Mouse (Mus musculus) E14TG2a.4 (cell line): ENCODE data around the gene Ankfn1.

ENCODE experiments used
- H3K27me3 ChIP-seq: 2 replicates; pipeline ENCODE4 v1.6.1; 2014; ENCODE audit warnings: low read length, control low read depth; ENCODE audit not compliant: insufficient read depth
- H3K36me3 ChIP-seq: 2 replicates; pipeline ENCODE4 v1.6.1; 2014; ENCODE audit warnings: low read length, control low read depth; ENCODE audit not compliant: insufficient read depth
- H3K4me1 ChIP-seq: replicated peaks from 2 replicates; pipeline ENCODE4 v1.6.1; 2014; ENCODE audit warnings: low read depth, low read length, control low read depth
- H3K4me3 ChIP-seq: replicated peaks from 2 replicates; pipeline ENCODE4 v1.5.1; 2014; ENCODE audit warnings: mild to moderate bottlenecking, low read length
- H3K9me3 ChIP-seq: 2 replicates; pipeline ENCODE4 v1.6.1; 2014; ENCODE audit warnings: low read length, control low read depth
- CTCF ChIP-seq: conservative IDR thresholded peaks from 2 replicates; pipeline ENCODE4 v1.5.1; 2014; ENCODE audit warnings: low read length
- NANOG ChIP-seq: IDR thresholded peaks from 2 replicates; pipeline ENCODE4 v1.6.1; 2014; ENCODE audit warnings: borderline replicate concordance, low read length, mixed read lengths
- POU5F1 ChIP-seq: IDR thresholded peaks from 2 replicates; pipeline ENCODE4 v1.6.1; 2014; ENCODE audit warnings: low read length, borderline replicate concordance

Gene Ankfn1

DNA sequence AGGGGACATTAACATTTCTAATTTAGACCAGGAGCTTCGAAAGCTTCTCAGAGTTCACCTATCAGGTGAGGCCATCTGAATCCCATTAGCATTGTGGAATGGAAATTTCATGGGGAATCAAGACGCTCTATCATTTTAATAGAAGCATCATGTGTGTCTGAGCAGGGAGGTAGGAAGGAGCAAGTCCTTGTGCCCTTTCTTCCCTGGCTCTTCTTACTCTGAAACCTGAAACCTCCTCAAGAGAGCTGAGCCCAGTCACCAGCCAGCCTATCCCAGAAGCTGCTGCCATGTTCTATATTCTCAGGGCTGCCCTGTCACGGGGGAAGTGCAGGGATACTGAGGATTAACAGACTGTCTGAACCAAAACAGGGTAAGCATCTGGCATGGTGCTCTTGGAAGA is 165.9 kb downstream of the Ankfn1 start:
- Histone ChIP-seq H3K27me3 (no peaks in the 10 kb centered on the region), H3K9me3 (no peaks in the 10 kb centered on the region), H3K36me3 (no peaks in the 10 kb centered on the region), H3K4me3 (no peak overlapping the region), H3K4me1 (peaks cover 10% of the 10 kb centered on the region)
- TF ChIP-seq CTCF (no peak), POU5F1 (no peak), NANOG (no peak)

DNA sequence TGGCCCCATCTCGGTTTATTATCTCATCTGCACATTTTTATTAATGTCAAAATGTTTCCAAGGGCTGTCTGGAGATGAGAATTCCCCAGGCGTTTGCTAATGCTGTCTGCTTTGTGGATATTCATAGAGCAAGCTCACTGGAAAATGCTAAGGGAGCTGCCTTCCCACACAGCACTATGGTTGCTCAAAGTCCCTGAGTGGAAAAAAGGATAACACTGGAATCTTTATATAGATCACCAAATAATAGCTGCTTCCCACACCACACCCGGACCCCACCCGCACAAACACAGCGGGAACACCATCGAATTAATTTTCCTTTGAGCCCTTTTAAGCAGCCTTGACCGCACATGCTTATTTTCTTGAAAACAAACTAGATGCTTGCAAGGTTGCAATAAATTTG is 169.4 kb downstream of the Ankfn1 start:
- H3K9me3 ChIP-seq, result no peaks in the 10 kb centered on the region
- no peaks in the 10 kb centered on the region for H3K27me3 ChIP-seq
- H3K4me1 ChIP-seq, result peaks cover 10% of the 10 kb centered on the region
- TF ChIP-seq NANOG (no peak), POU5F1 (no peak), CTCF (no peak)
- no peaks in the 10 kb centered on the region for H3K36me3 ChIP-seq
- no peak overlapping the region for H3K4me3 ChIP-seq

DNA sequence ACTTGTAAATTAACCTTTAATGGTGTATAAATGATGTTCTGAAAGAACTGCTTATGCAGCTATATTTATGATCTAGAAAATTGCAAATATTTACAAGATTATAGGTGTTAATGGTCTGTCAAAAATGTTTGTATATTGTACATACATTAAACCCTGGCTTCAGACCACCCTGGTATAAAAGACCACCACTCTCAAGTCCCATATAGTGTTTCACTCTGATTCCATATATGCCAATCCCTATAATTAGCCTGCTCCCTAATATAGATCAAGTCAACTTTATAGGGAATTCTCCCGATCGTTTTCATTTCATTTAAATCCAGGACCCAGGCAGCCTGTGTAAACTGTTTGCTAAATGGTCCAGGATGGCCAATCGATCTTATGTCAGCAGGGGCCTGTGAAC is 170.2 kb downstream of the Ankfn1 start:
- no peaks in the 10 kb centered on the region for H3K36me3 ChIP-seq
- no peaks in the 10 kb centered on the region for H3K9me3 ChIP-seq
- TF ChIP-seq POU5F1, result no peak
- no peak for TF ChIP-seq NANOG
- TF ChIP-seq CTCF, result no peak
- H3K4me1 ChIP-seq, result peaks cover 9% of the 10 kb centered on the region
- H3K4me3 ChIP-seq, result no peak overlapping the region
- no peaks in the 10 kb centered on the region for H3K27me3 ChIP-seq

DNA sequence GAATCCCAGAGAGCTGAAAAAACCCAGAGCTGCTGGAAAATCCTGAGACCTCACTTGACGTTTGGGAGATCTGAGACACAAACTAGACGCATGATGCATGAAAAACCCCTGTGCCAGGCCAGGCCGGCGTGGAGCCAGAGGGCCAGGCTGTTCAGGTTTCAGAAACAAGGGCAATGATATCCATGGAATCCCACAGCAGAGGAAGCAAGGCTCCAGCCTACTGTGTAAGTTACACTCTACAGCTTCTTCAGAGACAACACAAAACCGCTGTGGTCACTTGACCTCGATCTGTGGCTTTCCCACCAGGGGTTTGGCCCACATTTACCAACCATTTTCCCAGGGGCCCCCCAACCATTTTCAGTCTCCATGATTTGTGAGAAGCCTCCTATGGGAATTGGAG is 171.1 kb downstream of the Ankfn1 start:
- no peak for TF ChIP-seq NANOG
- TF ChIP-seq POU5F1, result no peak
- no peak for TF ChIP-seq CTCF
- no peaks in the 10 kb centered on the region for H3K27me3 ChIP-seq
- no peaks in the 10 kb centered on the region for H3K9me3 ChIP-seq
- H3K4me1 ChIP-seq, result no peaks in the 10 kb centered on the region
- no peak overlapping the region for H3K4me3 ChIP-seq
- no peaks in the 10 kb centered on the region for H3K36me3 ChIP-seq

DNA sequence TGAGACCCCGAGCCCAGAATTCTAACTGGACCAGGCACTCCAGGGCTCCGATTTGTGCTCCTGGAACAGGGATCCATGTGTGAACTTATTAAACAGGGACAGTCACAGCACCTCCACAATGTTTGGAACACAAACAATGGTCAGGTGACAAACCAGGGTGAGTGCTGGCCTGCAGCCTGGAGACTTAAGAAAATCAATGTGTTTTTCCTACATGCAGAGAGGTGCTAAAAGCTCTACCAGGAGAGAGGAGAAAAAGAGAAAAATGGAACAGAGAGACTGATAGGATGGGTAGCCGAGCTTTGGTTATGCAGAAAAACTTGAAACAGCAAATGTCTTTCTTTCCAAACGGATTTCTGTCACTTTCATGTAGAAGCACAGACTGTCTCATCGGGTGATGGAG is 174.5 kb downstream of the Ankfn1 start:
- no peaks in the 10 kb centered on the region for H3K9me3 ChIP-seq

DNA sequence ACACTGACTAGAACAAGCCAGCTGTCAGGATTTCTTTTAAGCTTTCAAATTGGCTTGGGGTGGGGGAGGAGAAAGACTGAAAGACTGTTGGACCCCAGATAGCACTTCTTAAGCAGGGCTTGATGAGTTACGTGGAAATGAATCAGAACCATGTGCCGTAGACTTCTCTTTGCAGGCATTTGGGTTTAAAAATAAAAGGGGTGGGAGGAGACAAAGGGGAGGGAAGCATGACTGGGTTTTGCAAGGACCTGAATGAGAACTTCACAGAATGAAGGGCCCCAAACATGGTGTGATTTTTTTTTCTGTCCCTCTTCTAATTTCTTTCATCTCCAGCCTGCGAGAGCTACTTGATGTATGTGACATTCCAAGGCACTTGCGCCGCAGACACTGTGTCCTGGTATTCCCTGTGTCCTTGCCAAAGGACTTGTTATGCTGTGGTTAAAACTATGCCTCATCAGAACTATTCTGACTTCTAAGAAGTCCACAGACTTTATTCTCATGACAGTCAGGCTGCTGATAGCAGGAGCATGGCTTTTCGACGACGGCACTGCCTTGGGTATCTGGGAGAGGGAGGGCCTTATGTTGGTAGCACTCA is 176.4 kb downstream of the Ankfn1 start:
- Histone ChIP-seq H3K9me3 (no peaks in the 10 kb centered on the region), H3K36me3 (no peaks in the 10 kb centered on the region), H3K4me1 (no peaks in the 10 kb centered on the region), H3K4me3 (no peak overlapping the region), H3K27me3 (no peaks in the 10 kb centered on the region)
- TF ChIP-seq POU5F1 (no peak), NANOG (no peak), CTCF (no peak)

More for the DNA sequence above, 174.5 kb downstream of the Ankfn1 start:
- no peak overlapping the region for H3K4me3 ChIP-seq
- no peak for TF ChIP-seq CTCF
- TF ChIP-seq POU5F1, result no peak
- no peak for TF ChIP-seq NANOG
- no peaks in the 10 kb centered on the region for H3K27me3 ChIP-seq
- no peaks in the 10 kb centered on the region for H3K36me3 ChIP-seq
- H3K4me1 ChIP-seq, result no peaks in the 10 kb centered on the region

DNA sequence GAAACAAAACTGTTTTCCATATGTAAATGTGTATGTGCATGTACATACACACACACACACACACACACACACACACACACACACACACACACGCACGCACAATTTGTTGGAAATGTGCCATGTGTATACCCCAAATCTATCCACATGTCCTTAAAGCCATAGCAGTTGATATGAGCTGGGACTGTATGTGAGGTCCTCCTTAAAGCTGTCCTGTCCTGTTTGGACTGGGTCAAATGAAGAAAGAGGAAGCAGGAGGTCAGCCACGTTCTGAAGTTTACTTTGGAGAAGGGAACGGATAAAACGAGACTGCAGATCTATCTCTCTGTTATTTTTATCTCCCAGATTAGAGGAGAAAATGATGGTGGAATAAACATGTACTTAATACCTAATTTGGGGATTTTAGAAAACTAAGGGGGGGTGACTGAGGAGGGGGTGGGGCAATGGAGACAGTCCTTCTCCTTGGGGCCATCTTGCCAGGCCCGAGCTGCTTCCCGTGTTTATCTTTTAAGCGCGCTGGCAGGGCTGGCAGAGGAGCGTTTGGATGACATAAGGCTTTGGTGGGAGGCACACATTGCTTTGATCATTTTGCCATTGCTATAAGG is 187.1 kb downstream of the Ankfn1 start:
- no peak for TF ChIP-seq CTCF
- TF ChIP-seq POU5F1, result no peak
- no peak for TF ChIP-seq NANOG
- Histone ChIP-seq H3K27me3 (no peaks in the 10 kb centered on the region), H3K4me3 (no peak overlapping the region), H3K9me3 (no peaks in the 10 kb centered on the region), H3K36me3 (no peaks in the 10 kb centered on the region), H3K4me1 (no peaks in the 10 kb centered on the region)

DNA sequence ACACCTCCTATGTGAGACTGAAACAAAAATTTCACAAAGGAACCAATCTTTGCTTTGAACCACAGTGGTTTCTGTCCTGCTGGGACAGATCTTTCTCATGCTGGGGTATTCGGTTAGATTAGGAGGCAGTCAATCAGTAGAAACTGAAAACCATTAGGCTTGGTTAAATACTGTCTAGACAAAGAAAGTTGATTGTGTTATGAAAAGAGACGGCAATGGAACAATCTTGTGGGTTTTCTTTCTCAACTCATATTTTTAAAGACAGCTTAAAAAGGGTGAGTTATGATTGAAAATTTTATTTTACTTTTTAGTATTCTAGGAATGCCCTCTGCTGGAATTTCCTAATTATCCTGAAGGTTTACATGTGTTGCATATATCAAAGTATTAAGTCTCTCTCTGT is 191.1 kb downstream of the Ankfn1 start:
- no peaks in the 10 kb centered on the region for H3K4me1 ChIP-seq
- no peaks in the 10 kb centered on the region for H3K36me3 ChIP-seq
- no peak overlapping the region for H3K4me3 ChIP-seq
- H3K9me3 ChIP-seq, result no peaks in the 10 kb centered on the region
- H3K27me3 ChIP-seq, result no peaks in the 10 kb centered on the region
- 0 out of 2 replicates have a peak, but pooled peaks have one; percentile 11 for TF ChIP-seq NANOG
- no peak for TF ChIP-seq POU5F1

DNA sequence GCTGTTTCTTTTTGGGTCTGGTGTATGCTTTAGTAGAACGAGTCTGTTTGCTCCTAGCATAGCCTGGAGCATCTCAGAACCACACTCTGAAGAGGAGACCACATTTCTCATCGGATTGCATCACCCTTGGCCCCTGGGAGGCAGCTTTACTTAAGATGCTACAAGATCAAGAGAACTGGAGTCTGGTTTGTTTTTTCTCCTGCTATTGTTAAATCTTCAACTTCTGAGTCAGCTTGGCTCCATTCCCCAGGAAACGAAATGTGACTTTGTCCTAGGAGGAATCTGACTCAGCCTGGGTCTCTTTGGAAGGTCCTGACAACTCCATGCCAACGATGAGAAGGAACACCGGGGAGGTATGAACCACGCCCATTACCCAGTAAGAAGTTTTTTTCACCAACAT is 197.6 kb downstream of the Ankfn1 start:
- H3K4me1 ChIP-seq, result peaks cover 20% of the 10 kb centered on the region
- no peaks in the 10 kb centered on the region for H3K27me3 ChIP-seq
- no peaks in the 10 kb centered on the region; the same call in 1 of the 2 replicates for H3K9me3 ChIP-seq
- no peak overlapping the region for H3K4me3 ChIP-seq
- TF ChIP-seq POU5F1, result no peak
- TF ChIP-seq NANOG, result no peak
- TF ChIP-seq CTCF, result no peak
- no peaks in the 10 kb centered on the region for H3K36me3 ChIP-seq
